Mouse (Mus musculus): Measurements from ENCODE around the gene Glcci1. TPM values are rescaled to one million over a fixed set of nuclear protein-coding genes. Genes with fewer than 3 reads are reported as not detected.

The Glcci1 gene
- polyA plus RNA-seq, 2 experiments = 1.2 to 1.5 TPM

DNA sequence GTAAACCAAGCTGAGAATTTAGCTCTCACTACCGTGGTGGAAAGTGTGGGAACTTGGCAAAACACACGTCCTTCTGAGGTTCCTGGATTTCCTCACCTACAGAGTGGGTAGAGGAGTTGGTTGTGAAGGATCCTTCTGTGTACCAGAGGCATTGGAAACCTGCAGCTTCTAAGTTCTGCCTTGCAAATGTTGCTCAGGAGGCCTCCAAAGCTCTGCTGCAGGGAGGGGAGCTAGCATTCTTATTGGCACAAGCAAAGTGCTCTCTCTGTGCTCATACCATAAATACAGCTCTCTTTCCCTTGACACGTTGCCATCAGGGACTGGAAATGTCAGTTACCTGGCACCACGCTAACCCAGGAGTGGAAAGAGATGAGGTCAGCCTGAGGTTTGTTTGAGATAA lies 129.5 kb downstream of the Glcci1 start:
- Histone ChIP-seq H3K4me2 (ENCODE audit: low read depth) (no peak overlapping the region), H3K27me3 (ENCODE audit: control insufficient read depth, insufficient read depth, low read length) (no peaks in the 10 kb centered on the region), H3K9me3 (ENCODE audit: control insufficient read depth, low read length) (no peaks in the 10 kb centered on the region), H3K9ac (replicated peaks) (no peak overlapping the region), H3K4me1 (replicated peaks; ENCODE audit: control insufficient read depth in 2 of 2, insufficient read depth in 2 of 2, low read length in 1 of 2) (no peaks in the 10 kb centered on the region; a peak in 1 of 4 replicates), H3K36me3 (replicated peaks; ENCODE audit: control insufficient read depth, insufficient read depth, low read depth) (no peaks in the 10 kb centered on the region), H3K27ac (no peak overlapping the region), H3K4me3 (ENCODE audit: insufficient read depth in 1 of 2, low read depth in 2 of 2, low read length in 2 of 2) (no peak overlapping the region)
- WGBS (ENCODE audit: insufficient replicate concordance) = 47% methylated on average over 4 of the region's 4 CpGs
- TF ChIP-seq EP300 (IDR thresholded peaks at IDR 0.05; ENCODE audit: low read depth) = no peak
- no peak for TF ChIP-seq CTCF (IDR thresholded peaks at IDR 0.05; ENCODE audit: low read depth)
- DNase-seq (ENCODE audit: low read depth in 3 of 3, low spot score in 3 of 3) (no peak), ATAC-seq (ENCODE audit: insufficient read depth) (no peak)

DNA sequence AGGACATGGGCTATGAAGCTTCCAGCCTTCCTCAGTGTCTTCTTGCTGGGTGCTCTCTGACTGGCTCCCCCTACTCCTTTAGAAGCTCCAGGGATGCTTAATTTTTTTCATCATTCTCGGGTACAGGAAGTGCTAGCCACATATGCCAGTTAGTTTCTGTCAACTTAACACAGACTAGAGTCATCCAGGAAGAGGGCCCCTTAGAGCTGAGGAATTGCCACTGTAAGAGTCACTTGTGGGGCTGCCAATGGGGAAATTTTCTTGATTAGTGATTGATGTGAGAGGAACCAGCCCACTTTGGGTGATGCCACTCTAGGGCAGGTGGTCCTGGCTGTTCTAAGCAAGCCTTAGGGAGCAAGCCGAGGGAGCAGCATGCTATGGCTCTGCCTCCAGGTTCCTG lies 130.1 kb downstream of the Glcci1 start:
- Histone ChIP-seq H3K27me3 (ENCODE audit: control insufficient read depth, insufficient read depth, low read length) (no peaks in the 10 kb centered on the region), H3K4me1 (replicated peaks; ENCODE audit: control insufficient read depth in 2 of 2, insufficient read depth in 2 of 2, low read length in 1 of 2) (no peaks in the 10 kb centered on the region; a peak in 1 of 4 replicates), H3K9me3 (ENCODE audit: control insufficient read depth, low read length) (no peaks in the 10 kb centered on the region), H3K27ac (no peak overlapping the region), H3K9ac (replicated peaks) (no peak overlapping the region), H3K4me2 (ENCODE audit: low read depth) (no peak overlapping the region), H3K4me3 (ENCODE audit: insufficient read depth in 1 of 2, low read depth in 2 of 2, low read length in 2 of 2) (no peak overlapping the region), H3K36me3 (replicated peaks; ENCODE audit: control insufficient read depth, insufficient read depth, low read depth) (no peaks in the 10 kb centered on the region)
- TF ChIP-seq EP300 (IDR thresholded peaks at IDR 0.05; ENCODE audit: low read depth) (no peak), CTCF (IDR thresholded peaks at IDR 0.05; ENCODE audit: low read depth) (no peak)
- ATAC-seq (ENCODE audit: insufficient read depth) (no peak), DNase-seq (ENCODE audit: low read depth in 3 of 3, low spot score in 3 of 3) (no peak)
- 32% methylated on average over 2 of the region's 2 CpGs for WGBS (ENCODE audit: insufficient replicate concordance)

DNA sequence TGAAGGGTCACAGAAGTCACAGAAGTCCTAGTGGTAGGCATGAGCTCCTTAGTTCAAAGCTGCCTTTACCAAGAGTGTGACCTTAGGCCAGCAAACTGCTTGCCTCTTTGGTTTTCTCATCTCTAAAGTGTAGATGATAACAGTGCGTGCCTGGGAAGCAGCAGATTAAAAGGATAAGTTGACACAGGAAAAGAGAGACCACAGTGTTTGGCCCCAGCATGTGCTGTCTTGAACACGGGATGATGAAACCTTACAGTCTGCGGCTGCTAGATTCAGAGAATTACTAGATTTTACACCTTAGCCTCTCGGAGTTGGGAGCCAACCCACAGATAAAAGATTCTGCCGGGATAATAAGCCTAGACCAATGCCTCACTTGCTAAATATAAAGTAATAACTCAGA lies 131.5 kb downstream of the Glcci1 start:
- no peak for TF ChIP-seq CTCF (IDR thresholded peaks at IDR 0.05; ENCODE audit: low read depth)
- no peak for DNase-seq (ENCODE audit: low read depth in 3 of 3, low spot score in 3 of 3)
- 35% methylated on average over 5 of the region's 5 CpGs for WGBS (ENCODE audit: insufficient replicate concordance)
- Histone ChIP-seq H3K9ac (replicated peaks) (no peak overlapping the region), H3K4me1 (replicated peaks; ENCODE audit: control insufficient read depth in 2 of 2, insufficient read depth in 2 of 2, low read length in 1 of 2) (no peaks in the 10 kb centered on the region; a peak in 1 of 4 replicates), H3K36me3 (replicated peaks; ENCODE audit: control insufficient read depth, insufficient read depth, low read depth) (no peaks in the 10 kb centered on the region), H3K4me2 (ENCODE audit: low read depth) (no peak overlapping the region), H3K9me3 (ENCODE audit: control insufficient read depth, low read length) (no peaks in the 10 kb centered on the region), H3K27ac (no peak overlapping the region), H3K27me3 (ENCODE audit: control insufficient read depth, insufficient read depth, low read length) (no peaks in the 10 kb centered on the region), H3K4me3 (ENCODE audit: insufficient read depth in 1 of 2, low read depth in 2 of 2, low read length in 2 of 2) (no peak overlapping the region)
- no peak for ATAC-seq (ENCODE audit: insufficient read depth)

DNA sequence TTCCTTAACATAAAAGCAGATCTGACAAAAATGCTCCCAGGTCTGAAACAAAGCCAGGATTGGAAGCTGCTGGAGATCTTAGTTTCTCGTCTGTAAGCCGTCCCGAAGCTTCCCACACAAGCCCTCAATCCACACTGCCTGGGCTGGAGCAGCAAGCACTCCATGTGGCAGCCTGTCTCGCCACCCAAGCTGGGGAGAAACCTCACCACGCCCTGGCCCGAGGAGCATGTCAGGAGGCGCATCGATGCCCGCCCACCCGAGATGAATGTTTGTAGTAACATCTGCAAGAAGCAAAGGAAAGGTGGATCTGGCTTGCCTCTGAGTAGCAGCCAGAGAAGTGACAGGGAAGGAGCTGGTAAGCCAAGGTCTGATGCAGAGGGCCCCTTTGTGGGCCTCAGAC lies 135.3 kb downstream of the Glcci1 start:
- H3K4me3 ChIP-seq (ENCODE audit: insufficient read depth in 1 of 2, low read depth in 2 of 2, low read length in 2 of 2) = no peak overlapping the region
- no peak for DNase-seq (ENCODE audit: low read depth in 3 of 3, low spot score in 3 of 3)
- WGBS (ENCODE audit: insufficient replicate concordance) = 73% methylated on average over 10 of the region's 10 CpGs
- no peak for ATAC-seq (ENCODE audit: insufficient read depth)
- H3K4me2 ChIP-seq (ENCODE audit: low read depth) = no peak overlapping the region
- H3K4me1 ChIP-seq (replicated peaks; ENCODE audit: control insufficient read depth in 2 of 2, insufficient read depth in 2 of 2, low read length in 1 of 2) = peaks cover 8 to 18% of the 10 kb centered on the region in 2 experiments; a peak in 3 of 4 replicates
- no peak for TF ChIP-seq CTCF (IDR thresholded peaks at IDR 0.05; ENCODE audit: low read depth)
- no peak for TF ChIP-seq EP300 (IDR thresholded peaks at IDR 0.05; ENCODE audit: low read depth)
- no peaks in the 10 kb centered on the region for H3K9me3 ChIP-seq (ENCODE audit: control insufficient read depth, low read length)
- no peaks in the 10 kb centered on the region for H3K27me3 ChIP-seq (ENCODE audit: control insufficient read depth, insufficient read depth, low read length)
- no peaks in the 10 kb centered on the region for H3K36me3 ChIP-seq (replicated peaks; ENCODE audit: control insufficient read depth, insufficient read depth, low read depth)
- no peak overlapping the region for H3K9ac ChIP-seq (replicated peaks)
- H3K27ac ChIP-seq = no peak overlapping the region

DNA sequence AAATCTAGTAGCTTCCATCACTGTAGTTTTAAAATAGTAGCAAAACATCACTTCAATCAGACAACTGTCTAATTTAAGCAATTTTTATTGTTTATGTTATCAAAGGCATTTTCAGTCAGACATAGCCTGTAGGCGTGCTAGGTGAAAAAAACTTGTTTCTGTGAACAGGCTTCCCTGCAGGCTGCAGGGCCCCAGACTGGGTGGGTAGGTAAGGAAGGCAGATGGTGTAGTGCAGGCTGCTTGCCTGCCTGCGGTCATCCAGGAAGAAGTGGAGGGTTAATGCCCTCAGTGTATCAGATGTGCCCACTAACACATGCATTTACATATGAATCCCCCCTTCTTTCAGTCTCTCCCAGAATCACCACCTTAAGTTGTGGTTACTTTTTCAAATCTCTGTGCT lies 136.3 kb downstream of the Glcci1 start:
- ATAC-seq (ENCODE audit: insufficient read depth) (no peak), DNase-seq (ENCODE audit: low read depth in 3 of 3, low spot score in 3 of 3) (no peak)
- WGBS (ENCODE audit: insufficient replicate concordance) = 58% methylated on average over 2 of the region's 2 CpGs

More for the DNA sequence above, 136.3 kb downstream of the Glcci1 start:
- Histone ChIP-seq H3K9me3 (ENCODE audit: control insufficient read depth, low read length) (no peaks in the 10 kb centered on the region), H3K9ac (replicated peaks) (no peak overlapping the region), H3K27ac (no peak overlapping the region), H3K4me3 (ENCODE audit: insufficient read depth in 1 of 2, low read depth in 2 of 2, low read length in 2 of 2) (no peak overlapping the region), H3K4me1 (replicated peaks; ENCODE audit: control insufficient read depth in 2 of 2, insufficient read depth in 2 of 2, low read length in 1 of 2) (peaks cover 8 to 18% of the 10 kb centered on the region in 2 experiments; a peak in 3 of 4 replicates), H3K27me3 (ENCODE audit: control insufficient read depth, insufficient read depth, low read length) (no peaks in the 10 kb centered on the region), H3K36me3 (replicated peaks; ENCODE audit: control insufficient read depth, insufficient read depth, low read depth) (no peaks in the 10 kb centered on the region), H3K4me2 (ENCODE audit: low read depth) (no peak overlapping the region)
- TF ChIP-seq EP300 (IDR thresholded peaks at IDR 0.05; ENCODE audit: low read depth) (no peak), CTCF (IDR thresholded peaks at IDR 0.05; ENCODE audit: low read depth) (no peak)
